Mouse (Mus musculus): ENCODE results near the gene Tfeb.

Tfeb gene

GRCm38 (mm10) chr17:47832501-47833028 lies 95.7 kb downstream of the Tfeb start:
- DNase-seq (ENCODE audit: low read depth, low spot score): no peak

GRCm38 (mm10) chr17:47833029-47833627 lies 96.3 kb downstream of the Tfeb start:
- no peak for DNase-seq (ENCODE audit: low read depth, low spot score)

- no peak for DNase-seq (ENCODE audit: low read depth, low spot score)
These were observed 97.0 kb downstream of the Tfeb start for GRCm38 (mm10) chr17:47833628-47834481.

DNA sequence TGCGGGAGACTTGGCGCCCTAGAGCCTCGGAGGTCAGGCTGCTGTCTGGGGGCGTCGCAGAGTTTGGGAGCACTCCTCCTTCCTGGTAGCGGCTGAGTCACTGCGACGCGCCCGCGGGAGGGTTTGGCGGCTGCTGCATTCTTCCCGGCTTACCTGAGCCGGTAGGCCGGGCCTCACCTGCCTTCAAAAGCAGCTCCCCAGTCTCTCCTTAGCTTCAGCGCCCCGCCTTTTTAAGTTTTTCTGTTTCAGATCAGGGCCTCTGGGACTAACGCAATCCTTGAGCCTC lies 97.6 kb downstream of the Tfeb start, which contains the start of gene Mdfi:
Mdfi (minus strand) TSS at position 210 of the 286 bp plus-strand sequence.
- no peak for DNase-seq (ENCODE audit: low read depth, low spot score)

DNA sequence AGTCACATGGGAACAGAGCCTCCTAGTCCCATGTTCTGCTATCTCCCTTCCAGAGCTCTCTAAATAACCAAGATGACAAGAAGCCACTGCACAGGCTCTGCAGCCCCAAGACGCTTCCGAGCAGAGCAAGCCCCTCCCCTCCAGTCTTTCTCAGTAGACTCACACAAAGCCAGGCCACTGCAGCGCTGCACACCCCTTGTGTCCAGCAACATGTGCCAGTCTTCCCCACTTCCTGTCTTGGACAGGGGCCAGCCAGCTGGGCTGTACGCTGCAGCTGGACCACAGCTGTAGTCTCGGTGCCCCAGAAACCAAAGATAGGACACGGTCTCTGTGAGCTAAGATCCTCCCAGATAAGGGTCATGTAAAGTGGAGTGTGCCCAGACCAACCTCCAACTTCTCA lies 101.0 kb downstream of the Tfeb start:
- no peak for DNase-seq (ENCODE audit: low read depth, low spot score)

DNA sequence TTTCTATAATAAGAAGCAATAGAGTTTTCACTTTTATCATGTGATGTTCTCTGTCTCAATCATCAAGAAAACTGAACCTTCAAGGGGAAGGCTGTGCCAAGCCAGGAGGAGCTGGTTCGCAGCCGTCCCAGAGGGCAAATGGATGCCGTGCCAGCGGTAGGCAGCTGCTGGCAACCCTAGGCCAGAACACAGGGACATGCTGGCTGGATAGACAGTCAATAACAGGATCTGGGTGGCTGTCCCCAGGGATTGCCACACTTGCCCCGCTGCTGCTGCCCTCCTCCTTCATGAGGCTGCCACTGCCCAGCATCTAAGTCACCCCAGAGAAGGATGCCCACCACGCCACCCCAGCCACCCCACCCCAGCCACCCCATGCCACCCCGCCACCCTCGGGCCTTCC lies 104.7 kb downstream of the Tfeb start:
- no peak for DNase-seq (ENCODE audit: low read depth, low spot score)
